Mouse (Mus musculus) heart, adult 11 months (tissue): ENCODE measurements around the gene Gm11238.
"Not testable (repeated sequence)": the region's sequence is repeated elsewhere in the genome, so short reads cannot be mapped to it uniquely, and the experiment has no call there.

Experiments used
- DNase-seq: peaks from one replicate; pipeline ENCODE4 v3.0.0; 2022

Gm11238 gene

DNA sequence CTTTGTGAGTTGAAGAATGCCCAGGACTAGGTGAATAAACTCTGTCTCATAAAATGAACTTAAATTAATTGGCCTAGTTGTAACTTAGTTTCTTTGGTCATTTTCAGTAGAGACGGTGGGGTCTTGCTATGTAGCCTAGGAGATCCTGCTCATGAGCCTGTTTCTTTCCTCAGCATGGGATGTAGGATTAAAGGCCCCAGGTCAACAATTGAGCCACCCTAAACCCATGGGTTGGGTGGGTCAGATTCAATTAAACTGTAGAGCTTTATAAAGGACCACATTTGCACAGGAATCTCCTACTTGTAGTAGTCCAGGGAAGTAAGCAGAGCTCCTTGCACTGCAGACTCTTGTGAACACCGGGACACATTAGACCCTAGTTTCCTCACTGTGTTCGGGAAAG is at the start of gene Gm11238:
Gm11238 (plus strand) TSS at position 301 of the 400 bp plus-strand sequence.
- DNase-seq = not testable (repeated sequence)

DNA sequence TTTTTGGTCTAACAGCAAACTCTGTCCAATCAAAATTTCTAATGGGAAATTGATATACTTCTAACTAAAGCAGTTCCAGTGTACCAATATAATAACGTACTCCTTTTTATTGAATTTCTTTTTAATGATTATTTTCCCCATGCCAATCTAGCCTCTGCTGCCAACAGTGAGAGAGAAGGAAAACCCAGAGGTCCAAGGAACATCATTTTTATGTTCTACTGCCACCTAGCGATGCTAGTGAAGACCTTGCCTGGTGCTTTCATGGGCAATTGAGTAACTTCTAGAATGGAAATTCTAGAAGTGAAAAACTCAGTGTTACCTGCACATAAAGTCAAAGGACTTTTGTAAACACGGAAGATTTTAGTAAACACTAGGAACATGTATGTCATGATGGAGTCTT is 8.4 kb upstream of the Gm11238 start:
- no peak for DNase-seq

DNA sequence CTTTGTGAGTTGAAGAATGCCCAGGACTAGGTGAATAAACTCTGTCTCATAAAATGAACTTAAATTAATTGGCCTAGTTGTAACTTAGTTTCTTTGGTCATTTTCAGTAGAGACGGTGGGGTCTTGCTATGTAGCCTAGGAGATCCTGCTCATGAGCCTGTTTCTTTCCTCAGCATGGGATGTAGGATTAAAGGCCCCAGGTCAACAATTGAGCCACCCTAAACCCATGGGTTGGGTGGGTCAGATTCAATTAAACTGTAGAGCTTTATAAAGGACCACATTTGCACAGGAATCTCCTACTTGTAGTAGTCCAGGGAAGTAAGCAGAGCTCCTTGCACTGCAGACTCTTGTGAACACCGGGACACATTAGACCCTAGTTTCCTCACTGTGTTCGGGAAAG is 15.0 kb downstream of the Gm11238 start, which contains the start of gene Gm11237:
Gm11237 (plus strand) TSS at position 301 of the 400 bp plus-strand sequence.
- not testable (repeated sequence) for DNase-seq

DNA sequence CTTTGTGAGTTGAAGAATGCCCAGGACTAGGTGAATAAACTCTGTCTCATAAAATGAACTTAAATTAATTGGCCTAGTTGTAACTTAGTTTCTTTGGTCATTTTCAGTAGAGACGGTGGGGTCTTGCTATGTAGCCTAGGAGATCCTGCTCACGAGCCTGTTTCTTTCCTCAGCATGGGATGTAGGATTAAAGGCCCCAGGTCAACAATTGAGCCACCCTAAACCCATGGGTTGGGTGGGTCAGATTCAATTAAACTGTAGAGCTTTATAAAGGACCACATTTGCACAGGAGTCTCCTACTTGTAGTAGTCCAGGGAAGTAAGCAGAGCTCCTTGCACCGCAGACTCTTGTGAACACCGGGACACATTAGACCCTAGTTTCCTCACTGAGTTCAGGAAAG is 30.1 kb downstream of the Gm11238 start, which contains the start of gene Gm11236:
Gm11236 (plus strand) TSS at position 301 of the 400 bp plus-strand sequence.
- not testable (repeated sequence) for DNase-seq

DNA sequence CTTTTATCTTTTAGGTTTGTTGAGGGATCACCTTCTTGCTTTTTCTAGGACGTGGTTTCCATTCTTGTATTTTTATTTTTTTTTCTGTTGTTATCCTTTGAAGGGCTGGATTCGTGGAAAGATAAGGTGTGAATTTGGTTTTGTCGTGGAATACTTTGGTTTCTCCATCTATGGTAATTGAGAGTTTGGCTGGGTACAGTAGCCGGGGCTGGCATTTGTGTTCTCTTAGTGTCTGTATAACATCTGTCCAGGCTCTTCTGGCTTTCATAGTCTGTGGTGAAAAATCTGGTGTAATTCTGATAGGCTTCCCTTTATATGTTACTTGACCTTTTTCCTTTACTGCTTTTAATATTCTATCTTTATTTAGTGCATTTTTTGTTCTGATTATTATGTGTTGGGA is 54.2 kb downstream of the Gm11238 start:
- peak; percentile 74 for DNase-seq

DNA sequence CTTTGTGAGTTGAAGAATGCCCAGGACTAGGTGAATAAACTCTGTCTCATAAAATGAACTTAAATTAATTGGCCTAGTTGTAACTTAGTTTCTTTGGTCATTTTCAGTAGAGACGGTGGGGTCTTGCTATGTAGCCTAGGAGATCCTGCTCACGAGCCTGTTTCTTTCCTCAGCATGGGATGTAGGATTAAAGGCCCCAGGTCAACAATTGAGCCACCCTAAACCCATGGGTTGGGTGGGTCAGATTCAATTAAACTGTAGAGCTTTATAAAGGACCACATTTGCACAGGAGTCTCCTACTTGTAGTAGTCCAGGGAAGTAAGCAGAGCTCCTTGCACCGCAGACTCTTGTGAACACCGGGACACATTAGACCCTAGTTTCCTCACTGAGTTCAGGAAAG is 60.4 kb downstream of the Gm11238 start, which contains the start of gene Gm11239:
Gm11239 (plus strand) TSS at position 301 of the 400 bp plus-strand sequence.
- not testable (repeated sequence) for DNase-seq

DNA sequence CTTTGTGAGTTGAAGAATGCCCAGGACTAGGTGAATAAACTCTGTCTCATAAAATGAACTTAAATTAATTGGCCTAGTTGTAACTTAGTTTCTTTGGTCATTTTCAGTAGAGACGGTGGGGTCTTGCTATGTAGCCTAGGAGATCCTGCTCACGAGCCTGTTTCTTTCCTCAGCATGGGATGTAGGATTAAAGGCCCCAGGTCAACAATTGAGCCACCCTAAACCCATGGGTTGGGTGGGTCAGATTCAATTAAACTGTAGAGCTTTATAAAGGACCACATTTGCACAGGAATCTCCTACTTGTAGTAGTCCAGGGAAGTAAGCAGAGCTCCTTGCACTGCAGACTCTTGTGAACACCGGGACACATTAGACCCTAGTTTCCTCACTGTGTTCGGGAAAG is 75.5 kb downstream of the Gm11238 start, which contains the start of gene Gm428:
Gm428 (plus strand) TSS at position 301 of the 400 bp plus-strand sequence.
- DNase-seq = not testable (repeated sequence)
